Mouse (Mus musculus) lung, postnatal 0 days (tissue): ENCODE data around the gene Ssxa1.

Experiments used
- CTCF ChIP-seq: IDR thresholded peaks from 2 replicates; pipeline ENCODE4 v1.5.1; 2016; ENCODE audit warnings: antibody characterized with exemption, mild to moderate bottlenecking
- EP300 ChIP-seq: IDR thresholded peaks from 2 replicates; pipeline ENCODE4 v1.6.1; 2016; ENCODE audit warnings: antibody characterized with exemption, mild to moderate bottlenecking, control low read depth

DNA sequence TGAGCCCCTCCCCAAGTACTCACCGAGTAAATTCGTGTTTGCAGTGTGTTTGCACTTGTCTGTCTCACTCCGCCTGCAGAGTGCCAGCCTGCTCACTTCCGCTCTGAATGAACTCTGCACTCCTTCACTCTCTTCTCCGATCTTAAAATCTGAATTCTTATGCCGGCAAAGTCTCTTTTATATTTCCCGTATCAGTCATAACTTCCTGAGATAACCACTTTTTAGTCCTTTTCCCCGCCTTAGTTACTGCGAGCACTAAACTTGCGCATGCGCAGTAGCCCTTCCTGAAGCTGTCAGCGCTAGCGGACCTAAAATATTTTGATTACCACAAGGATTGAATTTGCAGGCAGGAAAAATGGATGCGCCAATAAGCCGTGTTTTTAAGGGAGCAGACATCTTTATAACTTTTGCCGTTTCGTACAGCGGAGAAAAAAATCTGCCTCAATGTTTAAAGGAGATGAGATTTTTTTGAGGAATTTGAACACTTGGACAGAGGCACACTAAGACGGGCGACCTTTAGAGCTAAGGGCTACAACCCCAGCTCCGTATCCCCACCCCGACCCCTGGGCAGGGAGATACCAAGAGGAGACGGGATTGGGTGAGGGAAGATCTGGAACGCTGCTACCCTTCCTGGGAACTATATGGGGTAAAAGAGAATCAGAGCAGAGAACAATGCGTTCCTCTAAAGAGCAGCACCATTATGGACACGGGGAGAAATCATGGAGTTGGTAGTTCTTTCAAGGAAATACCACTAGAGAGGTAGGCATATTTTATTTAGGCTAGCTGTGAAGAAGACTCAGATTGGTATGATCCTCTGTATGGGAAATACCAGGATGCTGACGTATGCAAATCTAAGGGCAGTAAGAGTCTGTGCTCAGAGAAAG lies 26.4 kb upstream of the Ssxa1 start, which contains the start of gene Zfp300:
- TF ChIP-seq CTCF = no peak
- no peak for TF ChIP-seq EP300
